Mouse (Mus musculus): ENCODE data around the gene Syngr2. TPM values are rescaled to one million over a fixed set of nuclear protein-coding genes. Genes with fewer than 3 reads are reported as not detected.

Gene Syngr2
- total RNA-seq (2017), result 93.0 and 96.3 TPM in 2 replicates

DNA sequence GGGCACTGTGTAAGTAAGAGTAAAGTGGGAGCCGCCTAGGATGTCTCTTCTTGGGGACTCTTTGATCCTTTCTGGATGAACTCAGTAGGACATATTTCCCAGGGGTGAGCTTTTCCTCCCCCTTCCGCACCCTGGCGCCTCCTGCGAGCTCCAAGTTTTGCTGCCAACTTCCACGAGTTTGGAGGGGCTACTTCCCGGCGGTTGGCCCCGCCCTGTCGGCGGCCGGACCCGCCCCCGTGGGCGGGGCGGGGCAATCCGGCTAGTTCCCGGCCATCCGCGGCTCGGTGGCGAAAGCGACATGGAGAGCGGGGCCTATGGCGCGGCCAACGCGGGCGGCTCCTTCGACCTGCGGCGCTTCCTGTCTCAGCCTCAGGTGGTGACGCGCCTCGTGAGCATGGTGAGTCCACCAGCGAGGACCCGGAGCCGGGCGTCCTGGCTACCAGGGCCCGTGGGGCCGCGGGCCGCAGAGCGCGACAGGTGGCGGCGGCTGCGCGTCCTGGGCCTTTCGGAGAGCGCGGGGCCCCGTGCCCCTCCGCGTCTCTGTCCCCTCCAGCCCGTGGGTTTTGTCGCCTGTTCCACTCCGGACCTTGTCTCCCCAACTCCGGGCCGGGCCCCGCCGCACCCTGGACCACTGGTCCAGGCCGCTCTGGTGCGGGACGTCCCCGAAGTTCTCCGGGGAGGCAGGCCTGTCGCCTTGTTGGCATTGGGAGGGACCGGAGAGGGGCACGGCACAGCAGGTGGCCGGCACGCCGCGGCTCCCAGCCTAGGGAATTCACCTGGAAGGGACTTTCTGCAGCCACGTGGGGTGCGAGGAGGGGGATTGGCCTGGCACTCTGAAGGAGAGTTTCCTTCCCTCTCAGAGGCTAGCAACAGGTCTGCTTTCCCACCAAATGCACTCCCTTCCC, at the start of gene Syngr2, which contains the start of gene Gm20708:
TSS of gene Syngr2 (plus strand) at position 262 of the 905 bp plus-strand sequence.
TSS of gene Gm20708 (plus strand) at position 262 of the 905 bp plus-strand sequence.
- ATAC-seq (replicated peaks; ENCODE audit: low read depth, poor library complexity, severe bottlenecking), result peak; percentile 27

DNA sequence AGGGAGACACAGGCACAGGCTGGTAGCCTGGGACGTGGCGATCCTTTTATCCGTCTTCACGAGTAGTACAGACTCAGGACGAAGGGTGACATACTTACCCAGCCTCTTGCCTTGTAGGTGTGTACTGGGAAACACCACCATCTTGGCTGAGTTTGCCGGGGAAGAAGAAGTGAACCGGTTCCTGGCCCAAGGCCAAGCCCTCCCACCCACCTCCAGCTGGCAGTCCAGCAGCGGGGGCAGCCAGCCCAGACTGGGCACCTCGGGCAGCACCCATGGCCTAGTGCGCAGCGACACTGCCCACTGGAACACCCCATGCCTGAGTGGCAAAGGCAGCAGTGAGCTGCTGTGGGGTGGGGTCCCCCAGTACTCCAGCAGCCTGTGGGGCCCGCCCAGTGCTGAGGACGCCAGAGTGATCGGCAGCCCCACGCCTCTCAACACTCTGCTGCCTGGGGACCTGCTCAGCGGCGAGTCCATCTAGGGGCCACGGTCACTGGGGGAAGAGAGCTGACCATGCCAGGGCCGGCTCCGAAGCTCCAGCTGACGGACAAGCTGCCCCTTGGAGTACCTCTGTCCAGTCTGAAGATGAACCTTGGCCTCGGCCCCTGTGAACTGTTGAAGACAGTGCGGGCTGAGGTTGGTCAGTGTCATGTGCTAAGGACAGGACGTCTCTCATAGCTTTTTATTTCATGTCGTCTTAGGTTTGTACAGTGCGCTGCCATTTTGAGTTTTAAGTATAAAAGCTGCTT, 48.9 kb upstream of the Syngr2 start:
- no peak for ATAC-seq (replicated peaks; ENCODE audit: low read depth, poor library complexity, severe bottlenecking)

DNA sequence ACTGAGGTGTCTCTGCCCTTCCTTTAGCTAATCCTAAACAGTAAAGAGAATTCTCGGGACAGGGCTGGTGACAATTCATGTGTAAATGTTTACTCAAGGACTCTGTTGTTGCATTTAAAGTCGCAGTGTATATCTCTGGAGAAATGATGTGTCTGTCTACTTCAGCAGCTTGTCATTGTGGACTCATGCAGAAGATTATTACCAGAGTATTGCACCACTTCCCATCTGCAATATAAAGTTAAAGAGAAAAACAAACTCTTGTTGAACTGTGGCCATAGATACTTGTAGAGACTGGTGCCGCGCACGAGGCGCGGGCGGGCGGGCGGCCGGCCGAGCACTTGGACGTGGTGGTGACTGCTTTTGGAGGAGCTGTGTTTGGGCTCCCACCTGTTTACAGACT, 47.7 kb upstream of the Syngr2 start:
- ATAC-seq (replicated peaks; ENCODE audit: low read depth, poor library complexity, severe bottlenecking), result no peak

DNA sequence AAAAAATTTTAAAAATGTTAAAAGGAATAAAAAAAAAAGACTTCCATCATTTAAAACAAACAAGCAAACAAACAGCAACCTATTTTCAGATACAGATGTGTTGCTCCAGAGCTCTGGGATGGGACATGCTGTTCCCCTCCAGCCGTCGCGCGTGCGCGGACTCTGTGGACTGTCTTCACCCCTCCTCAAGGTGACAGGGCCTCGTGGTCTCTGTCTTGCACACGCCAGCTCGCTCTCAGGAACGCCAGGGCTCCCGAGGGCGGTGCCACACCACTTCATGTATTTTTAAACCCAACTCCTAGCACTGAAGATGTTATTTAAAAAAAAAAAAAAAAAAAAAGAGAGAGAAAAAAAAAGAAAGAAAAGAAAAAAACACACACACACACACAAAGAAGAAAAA, 47.2 kb upstream of the Syngr2 start:
- no peak for ATAC-seq (replicated peaks; ENCODE audit: low read depth, poor library complexity, severe bottlenecking)

DNA sequence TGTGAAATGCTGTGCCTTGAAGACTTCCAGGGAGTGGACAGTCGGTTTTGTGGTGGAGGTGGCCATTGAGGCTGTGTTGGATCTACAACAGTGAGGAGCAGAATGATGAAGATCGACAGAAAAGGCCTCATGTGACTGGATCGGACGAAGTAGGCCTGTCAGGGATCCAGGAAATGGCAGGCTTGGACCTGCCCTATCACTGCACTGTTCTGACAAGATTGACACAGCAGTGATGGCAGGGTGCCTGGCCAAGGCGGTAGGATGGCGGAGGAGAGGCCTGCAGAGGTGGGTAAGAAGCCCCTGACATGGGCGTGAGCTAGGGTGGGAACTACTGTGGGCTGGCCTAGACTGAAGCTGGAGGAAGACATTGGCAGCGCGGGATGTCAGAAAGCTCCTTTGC, 45.1 kb upstream of the Syngr2 start:
- no peak for ATAC-seq (replicated peaks; ENCODE audit: low read depth, poor library complexity, severe bottlenecking)

DNA sequence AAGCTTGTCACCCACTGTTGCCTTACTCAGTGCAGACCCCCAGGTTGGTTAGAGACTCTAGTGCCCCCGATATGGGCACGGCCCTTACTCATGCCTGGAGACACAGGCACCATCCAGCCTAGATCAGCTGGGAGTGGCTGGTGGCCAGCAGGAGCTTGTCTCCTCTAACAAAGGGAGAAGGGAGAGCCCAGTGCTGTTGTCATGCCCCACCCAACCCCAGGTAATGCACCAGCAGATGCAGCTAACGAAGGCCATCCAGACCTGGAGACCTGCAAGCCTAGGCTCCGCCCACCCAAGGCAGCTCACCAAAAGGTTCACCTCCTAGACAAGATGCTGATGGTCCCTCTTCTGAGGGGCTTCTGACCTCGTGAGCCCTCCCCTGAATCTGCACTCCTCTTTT, 44.1 kb upstream of the Syngr2 start:
- no peak for ATAC-seq (replicated peaks; ENCODE audit: low read depth, poor library complexity, severe bottlenecking)

DNA sequence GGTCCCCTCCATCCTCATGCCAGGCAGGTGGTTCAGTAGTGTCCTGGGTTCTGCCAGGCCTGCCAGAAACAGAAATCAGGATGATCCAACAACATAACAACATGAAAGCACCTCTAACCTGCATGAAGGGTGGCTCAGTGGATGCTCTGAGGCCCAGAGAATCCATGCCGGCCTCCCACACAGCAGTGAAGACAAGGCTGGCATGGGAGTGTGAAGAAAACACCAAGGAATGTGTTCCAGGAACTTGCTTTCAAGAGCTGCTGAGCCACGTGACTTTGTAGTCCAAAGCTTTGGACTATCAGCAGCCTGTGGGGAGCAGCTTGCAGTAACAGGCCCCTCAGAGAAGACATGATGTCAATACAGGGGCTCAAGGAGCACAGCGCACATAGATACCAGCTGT, 43.2 kb upstream of the Syngr2 start:
- ATAC-seq (replicated peaks; ENCODE audit: low read depth, poor library complexity, severe bottlenecking), result no peak

DNA sequence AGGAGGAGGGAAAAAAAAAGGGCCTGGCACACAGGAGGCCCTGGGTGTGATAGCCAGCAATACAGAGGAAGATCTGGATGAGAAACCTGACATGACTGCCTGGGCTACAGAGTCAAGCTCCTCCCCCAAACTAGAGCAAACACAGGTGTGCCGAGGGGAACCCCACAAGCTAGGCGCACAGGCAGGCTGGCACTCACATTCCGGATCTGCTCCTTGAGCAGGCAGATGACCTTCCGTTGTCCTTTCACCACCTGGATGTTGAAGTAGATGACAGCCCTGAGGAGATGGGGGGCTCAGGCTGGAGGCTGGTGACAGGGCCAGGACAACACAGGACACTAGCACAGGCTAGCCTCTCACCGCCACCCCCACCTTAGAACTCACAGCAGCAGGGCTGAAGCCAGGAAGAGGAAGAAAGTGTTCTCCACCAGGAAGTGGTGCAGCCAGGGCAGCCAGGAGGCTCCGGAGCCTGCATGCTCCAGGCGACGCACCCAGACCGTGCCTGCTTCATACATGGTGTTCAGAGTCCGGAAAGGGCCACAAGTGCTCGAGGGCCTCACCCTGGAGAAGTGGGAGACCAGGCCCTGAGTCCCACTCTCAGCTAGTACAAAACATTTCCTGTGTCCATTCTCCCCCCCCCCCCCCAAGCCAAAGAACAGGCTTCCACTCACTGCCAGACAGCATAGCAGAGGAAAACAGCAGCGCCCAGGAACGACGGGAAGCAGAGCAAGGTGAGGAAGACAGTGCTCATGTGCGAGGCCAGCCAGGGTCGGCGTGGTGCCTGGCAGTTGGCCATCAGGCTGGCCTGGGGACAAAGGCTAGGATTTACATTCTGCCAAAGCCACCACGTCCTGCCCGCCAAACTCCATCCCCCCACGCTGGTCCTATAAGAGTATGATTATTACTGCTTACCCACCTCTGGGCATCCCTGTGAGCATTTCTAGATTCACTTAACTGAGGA, 40.5 kb upstream of the Syngr2 start:
- no peak for ATAC-seq (replicated peaks; ENCODE audit: low read depth, poor library complexity, severe bottlenecking)

DNA sequence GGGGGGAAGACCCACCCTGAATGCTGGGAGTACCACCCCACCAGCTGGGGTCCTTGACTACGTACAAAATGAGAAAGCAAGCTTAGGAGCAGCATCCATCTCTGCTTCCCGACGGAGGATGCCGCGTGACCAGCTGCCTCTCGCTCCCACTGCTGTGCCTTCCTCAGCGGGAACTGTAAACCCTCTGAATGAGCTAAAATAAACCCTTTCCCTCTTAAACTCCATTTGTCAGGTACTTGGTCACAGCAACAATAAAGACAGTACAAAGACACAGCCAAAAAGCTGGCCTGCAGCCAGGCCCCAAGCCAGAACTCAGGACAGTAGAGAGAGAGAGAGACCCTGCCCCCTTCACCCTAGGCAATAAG, 39.8 kb upstream of the Syngr2 start:
- no peak for ATAC-seq (replicated peaks; ENCODE audit: low read depth, poor library complexity, severe bottlenecking)

DNA sequence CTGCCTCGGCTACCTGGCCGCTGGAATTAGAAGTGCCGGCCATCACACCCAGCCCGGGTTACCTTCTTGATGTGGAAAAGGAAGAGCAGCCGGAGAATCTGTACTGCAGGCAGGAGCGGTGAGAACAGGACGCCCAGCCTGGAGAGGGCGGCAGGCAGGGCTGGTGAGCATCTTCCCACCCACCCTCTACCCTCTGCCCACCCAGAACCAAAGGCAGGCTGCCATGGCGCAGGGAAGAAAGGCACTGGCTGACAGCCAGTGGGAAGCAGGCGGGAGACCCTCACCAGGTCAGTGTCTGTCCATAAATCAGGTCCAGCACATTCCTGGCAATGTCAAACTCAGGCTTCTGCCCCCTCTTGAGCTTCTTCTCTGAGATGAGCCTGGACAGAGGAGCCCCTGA, 39.1 kb upstream of the Syngr2 start:
- ATAC-seq (replicated peaks; ENCODE audit: low read depth, poor library complexity, severe bottlenecking), result no peak

DNA sequence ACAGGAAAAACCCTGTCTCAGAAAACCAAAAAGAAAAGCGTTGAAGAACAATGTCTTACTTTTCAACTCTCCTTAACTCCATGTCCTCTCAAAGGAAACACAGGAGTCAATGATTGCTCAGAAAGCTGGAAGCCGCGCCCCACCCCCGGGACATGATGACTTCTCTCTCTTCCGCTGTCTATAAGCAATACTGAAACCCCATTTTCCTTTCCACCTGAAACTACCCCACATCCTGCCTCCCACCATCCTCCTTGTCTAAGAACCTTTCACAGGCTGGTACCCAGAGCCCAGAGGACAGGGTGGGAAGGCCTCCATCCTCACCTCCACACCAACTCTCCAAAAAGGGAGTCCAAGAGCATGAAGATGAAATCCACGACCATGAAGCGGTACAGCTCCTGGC, 37.1 kb upstream of the Syngr2 start:
- ATAC-seq (replicated peaks; ENCODE audit: low read depth, poor library complexity, severe bottlenecking), result no peak

DNA sequence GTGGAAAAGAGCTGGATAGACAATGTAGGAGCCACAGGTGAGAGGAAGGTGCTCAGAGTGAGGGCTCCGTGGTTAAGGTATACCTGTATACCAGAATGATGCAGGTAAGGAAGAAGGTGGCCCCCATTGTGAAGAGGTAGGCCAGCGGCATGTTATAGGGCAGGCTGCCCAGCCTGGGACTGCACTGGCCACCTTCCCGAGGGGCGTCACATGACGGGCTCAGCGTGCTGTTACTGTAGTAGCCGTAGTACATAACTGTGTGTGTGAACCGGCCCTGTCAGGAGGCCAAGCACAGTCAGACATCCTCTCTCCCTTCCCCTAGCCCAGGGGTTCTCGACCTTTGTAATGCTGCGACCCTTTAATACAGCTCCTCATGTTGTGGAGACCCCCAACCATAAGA, 34.5 kb upstream of the Syngr2 start:
- no peak for ATAC-seq (replicated peaks; ENCODE audit: low read depth, poor library complexity, severe bottlenecking)

DNA sequence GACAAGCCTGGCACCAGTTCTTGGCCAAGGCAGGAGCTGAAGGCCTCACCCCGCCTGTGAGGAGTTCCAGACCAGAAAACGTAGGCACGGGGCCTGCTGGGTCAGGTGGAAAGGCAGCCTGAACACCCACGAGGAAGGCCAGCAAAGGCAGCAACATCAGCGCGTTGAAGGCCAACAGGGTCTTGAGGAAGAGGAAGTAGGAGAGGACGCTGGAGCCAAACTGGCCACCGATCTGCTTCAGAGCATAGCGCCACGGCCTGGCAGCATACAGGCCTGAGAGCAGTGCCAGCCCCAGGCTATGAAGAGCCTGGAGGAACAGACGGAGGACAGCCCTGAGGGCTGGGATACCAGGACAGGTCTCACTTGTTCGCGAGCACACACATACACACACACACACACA, 33.9 kb upstream of the Syngr2 start:
- ATAC-seq (replicated peaks; ENCODE audit: low read depth, poor library complexity, severe bottlenecking), result no peak

DNA sequence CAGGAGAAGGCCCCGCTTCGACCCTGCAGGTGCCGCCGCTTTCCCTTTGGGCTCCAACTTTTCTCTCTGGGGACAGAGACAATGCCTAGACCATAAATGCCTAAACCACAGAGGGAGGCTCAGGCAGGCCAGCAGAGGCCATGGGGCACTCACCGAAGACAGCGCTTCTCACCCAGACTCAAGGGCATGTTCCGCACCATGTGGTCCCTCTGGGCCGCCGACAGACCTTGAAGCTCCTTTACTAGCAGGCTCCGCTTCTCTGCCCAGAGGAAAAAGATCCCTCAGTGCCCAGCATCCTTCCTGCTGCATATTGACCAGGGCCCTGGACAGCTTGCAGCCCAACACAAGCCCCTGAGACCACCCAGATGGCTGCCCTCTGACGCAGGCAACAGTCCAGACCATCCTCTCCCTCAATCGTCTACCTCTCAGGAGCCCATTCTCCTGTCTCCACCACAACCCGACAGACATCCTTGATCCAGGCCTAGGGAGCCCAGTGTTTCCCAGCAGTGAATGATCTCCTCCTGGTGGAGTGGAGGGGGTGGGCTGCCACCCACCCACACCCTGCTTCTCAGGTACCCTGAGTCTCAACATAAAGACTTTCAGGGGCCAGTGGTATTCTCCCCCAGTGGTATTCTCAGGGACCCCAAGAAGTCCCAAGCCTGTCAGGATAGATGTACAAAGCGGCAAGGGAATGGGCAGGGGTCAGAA, 33.2 kb upstream of the Syngr2 start:
- no peak for ATAC-seq (replicated peaks; ENCODE audit: low read depth, poor library complexity, severe bottlenecking)

DNA sequence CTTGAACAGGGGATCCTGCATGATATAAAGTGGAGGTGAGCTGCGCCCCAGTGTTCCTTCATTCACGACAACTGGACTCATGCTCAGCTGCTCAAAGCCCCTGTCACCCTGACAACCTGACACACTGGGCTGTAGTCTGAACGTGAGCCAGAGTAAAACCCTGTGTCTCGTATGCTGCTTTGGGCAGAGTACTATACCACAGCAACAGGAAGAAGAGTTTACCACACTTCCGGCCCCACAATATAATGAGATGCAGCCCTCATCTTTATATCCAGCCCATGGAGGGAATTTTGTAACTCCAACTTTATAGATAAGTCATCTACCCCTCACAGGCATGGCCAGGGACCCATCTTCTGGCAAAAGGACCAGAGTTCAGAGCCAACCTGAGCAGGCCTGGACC, 32.4 kb upstream of the Syngr2 start:
- ATAC-seq (replicated peaks; ENCODE audit: low read depth, poor library complexity, severe bottlenecking), result no peak

DNA sequence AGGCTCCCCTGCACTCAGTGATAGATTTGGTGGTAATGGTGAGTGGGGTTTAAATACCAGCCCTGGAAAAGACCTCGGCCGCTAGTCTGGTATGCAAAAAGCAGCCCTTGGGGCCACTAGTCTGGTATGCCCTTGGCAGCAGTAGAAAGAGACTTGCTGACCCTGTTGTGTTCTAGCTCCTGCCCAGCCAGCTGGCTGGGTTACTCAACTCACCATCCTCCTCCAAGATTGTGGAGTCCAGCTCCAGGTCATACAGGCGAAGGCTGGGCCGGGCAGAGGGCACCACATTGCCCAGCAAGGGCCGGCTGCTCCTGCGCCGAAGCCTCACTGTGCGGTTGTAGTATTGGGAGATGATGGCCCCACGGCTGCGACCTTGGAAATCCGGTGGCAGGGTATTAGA, 31.4 kb upstream of the Syngr2 start:
- ATAC-seq (replicated peaks; ENCODE audit: low read depth, poor library complexity, severe bottlenecking), result no peak

DNA sequence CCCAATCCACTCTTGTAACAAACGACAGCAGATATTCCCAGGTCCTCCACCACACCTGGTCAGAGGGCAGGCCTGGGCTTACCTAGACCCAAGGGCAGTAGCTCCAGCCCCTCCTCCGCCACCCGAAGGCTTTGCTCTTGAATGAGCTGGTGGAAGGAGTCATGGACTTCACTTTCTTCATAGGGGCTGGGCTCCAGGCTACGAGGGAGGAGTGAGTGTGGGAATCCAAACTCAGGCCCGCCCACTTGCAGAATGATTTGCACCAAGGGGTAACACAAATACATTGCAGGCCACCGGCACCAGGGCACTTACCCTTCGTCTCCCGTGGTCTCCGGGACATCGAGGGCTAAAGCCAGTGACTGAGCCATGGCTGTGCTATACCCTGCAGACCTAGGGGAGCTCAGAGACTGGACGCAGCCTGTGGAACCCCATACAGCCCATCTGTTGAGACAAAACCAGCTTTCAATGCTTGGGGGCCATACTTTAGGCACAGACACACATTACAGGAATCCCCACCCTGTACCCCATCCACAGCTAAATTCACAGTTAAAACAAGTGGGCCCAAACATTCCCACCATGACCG, 30.5 kb upstream of the Syngr2 start:
- ATAC-seq (replicated peaks; ENCODE audit: low read depth, poor library complexity, severe bottlenecking), result no peak

DNA sequence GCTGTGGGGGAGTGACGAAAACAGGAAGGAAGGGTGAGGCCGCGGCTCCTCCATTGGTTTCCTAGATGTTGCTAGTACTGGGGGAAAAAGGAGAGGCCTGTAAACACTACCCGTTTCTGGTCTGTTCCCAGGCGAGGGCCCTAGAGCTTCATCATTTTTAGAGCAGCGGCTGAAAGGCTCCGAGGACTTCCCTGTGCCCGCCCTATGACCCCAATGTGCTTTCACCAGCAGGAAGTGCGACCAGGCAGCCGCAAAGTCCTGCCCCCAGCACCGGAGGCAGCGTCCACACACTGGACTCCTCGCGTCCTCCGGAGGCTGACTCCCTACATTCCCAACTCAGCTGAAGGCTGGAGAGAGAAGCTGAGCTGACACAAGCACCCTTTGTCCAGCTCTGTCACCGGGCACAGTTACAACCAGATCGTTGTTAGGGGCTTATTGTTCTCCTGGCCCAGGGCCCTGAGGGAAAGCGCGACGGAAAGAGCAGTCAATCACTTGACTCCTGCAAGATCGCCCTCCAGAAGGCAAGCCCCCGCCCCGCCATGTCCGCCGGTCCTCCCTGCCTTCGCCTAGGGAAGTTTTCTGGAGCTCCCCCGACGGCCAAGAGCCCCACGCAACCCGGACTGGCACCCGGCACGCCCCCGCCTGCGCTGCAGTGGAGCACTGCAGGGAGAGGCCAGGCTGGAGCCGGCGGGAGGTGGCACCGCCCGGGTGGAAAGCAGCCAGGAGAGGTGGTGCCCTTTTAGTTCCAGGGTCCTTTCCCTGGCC, 29.9 kb upstream of the Syngr2 start:
- ATAC-seq (replicated peaks; ENCODE audit: low read depth, poor library complexity, severe bottlenecking), result peak; percentile 17

DNA sequence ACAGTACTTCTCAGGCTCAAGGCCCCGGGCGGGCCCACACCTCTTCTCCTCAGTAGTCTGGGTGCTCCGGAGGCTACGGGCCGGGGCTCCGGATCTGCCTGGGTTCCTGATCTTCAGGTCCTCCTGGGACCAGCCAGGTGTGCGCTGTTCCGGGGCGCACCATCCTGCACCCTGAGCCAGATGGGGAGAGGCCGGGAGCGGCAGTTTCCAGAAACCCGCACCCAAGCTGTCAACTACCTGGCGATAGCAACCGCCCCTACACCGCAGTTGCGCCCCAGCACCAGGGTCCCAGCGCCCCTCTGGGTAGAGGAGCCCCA, 29.3 kb upstream of the Syngr2 start:
- no peak for ATAC-seq (replicated peaks; ENCODE audit: low read depth, poor library complexity, severe bottlenecking)

Measured in common myeloid progenitor, adult 5-6 weeks (primary cell).